Mouse (Mus musculus): ENCODE data around the gene Dclre1b.
A peak's percentile ranks its signal among the peaks of the same experiment; 100 is the strongest.
"Not testable (repeated sequence)": the region's sequence is repeated elsewhere in the genome, so short reads cannot be mapped to it uniquely, and the experiment has no call there.

Dclre1b gene

GRCm38 (mm10) chr3:103809799-103810150 is 531 bp upstream of the Dclre1b start:
- no peak for DNase-seq

GRCm38 (mm10) chr3:103805671-103806070 is 3.6 kb downstream of the Dclre1b start:
- no peak for DNase-seq

- DNase-seq = no peak
Measured at GRCm38 (mm10) chr3:103802861-103803260, 6.4 kb downstream of the Dclre1b start.

GRCm38 (mm10) chr3:103801631-103802531 is 7.4 kb downstream of the Dclre1b start:
- DNase-seq = peak; percentile 56 to 66

- DNase-seq = no peak
Measured at GRCm38 (mm10) chr3:103799507-103799906, 9.7 kb downstream of the Dclre1b start.

GRCm38 (mm10) chr3:103796389-103796788 is 12.9 kb downstream of the Dclre1b start:
- DNase-seq = no peak

GRCm38 (mm10) chr3:103792566-103792965 is 16.7 kb downstream of the Dclre1b start:
- DNase-seq = no peak

- DNase-seq = not testable (repeated sequence)
Measured at GRCm38 (mm10) chr3:103792111-103792406, 17.2 kb downstream of the Dclre1b start.

- DNase-seq = peak; percentile 96 to 97
Measured at GRCm38 (mm10) chr3:103791230-103792110, 17.8 kb downstream of the Dclre1b start, which contains the start of gene Hipk1. TSS of gene Hipk1 (minus strand) at chr3:103791563.

GRCm38 (mm10) chr3:103790346-103791145 is 18.7 kb downstream of the Dclre1b start:
- DNase-seq = peak in 1 of 2 experiments; percentile 67

- peak; percentile 34 to 38 for DNase-seq
Measured at GRCm38 (mm10) chr3:103789891-103790345, 19.3 kb downstream of the Dclre1b start.

- DNase-seq = no peak
Measured at GRCm38 (mm10) chr3:103789096-103789495, 20.1 kb downstream of the Dclre1b start.

GRCm38 (mm10) chr3:103787225-103787624 is 22.0 kb downstream of the Dclre1b start:
- no peak for DNase-seq

- no peak for DNase-seq
Measured at GRCm38 (mm10) chr3:103782844-103783609, 26.2 kb downstream of the Dclre1b start.

GRCm38 (mm10) chr3:103780777-103781176 is 28.5 kb downstream of the Dclre1b start:
- no peak for DNase-seq

GRCm38 (mm10) chr3:103780271-103780670 is 29.0 kb downstream of the Dclre1b start:
- DNase-seq = peak in 1 of 2 experiments; percentile 22

GRCm38 (mm10) chr3:103779183-103779582 is 30.1 kb downstream of the Dclre1b start:
- DNase-seq = no peak

- DNase-seq = no peak
Measured at GRCm38 (mm10) chr3:103778660-103779059, 30.6 kb downstream of the Dclre1b start.

- DNase-seq = peak; percentile 54 to 61
Measured at GRCm38 (mm10) chr3:103777940-103778339, 31.3 kb downstream of the Dclre1b start.

- DNase-seq = no peak
Measured at GRCm38 (mm10) chr3:103774009-103774408, 35.2 kb downstream of the Dclre1b start.

GRCm38 (mm10) chr3:103773508-103773907 is 35.7 kb downstream of the Dclre1b start:
- no peak for DNase-seq

GRCm38 (mm10) chr3:103772846-103773245 is 36.4 kb downstream of the Dclre1b start:
- DNase-seq = no peak
